Mouse (Mus musculus) CD8-positive naive resting alpha-beta T cell, adult 2 months (primary cell): ENCODE measurements around the gene D630003M21Rik.

Experiments used
- DNase-seq, 2 experiments: peaks; one replicate each; pipeline ENCODE4 v3.0.0; 2022; ENCODE audit warnings: low read depth in 2 of 2, low spot score in 2 of 2

Gene D630003M21Rik

GRCm38 (mm10) chr2:158236698-158237097 is 7.7 kb upstream of the D630003M21Rik start:
- no peak for DNase-seq

GRCm38 (mm10) chr2:158233106-158233505 is 4.1 kb upstream of the D630003M21Rik start:
- DNase-seq = no peak

GRCm38 (mm10) chr2:158232414-158232813 is 3.4 kb upstream of the D630003M21Rik start:
- no peak for DNase-seq

- no peak for DNase-seq
Measured at GRCm38 (mm10) chr2:158231071-158231470, 2.0 kb upstream of the D630003M21Rik start.

- DNase-seq = no peak
Measured at GRCm38 (mm10) chr2:158230617-158231016, 1.6 kb upstream of the D630003M21Rik start.

GRCm38 (mm10) chr2:158229503-158229892 is 476 bp upstream of the D630003M21Rik start:
- no peak for DNase-seq

GRCm38 (mm10) chr2:158225301-158225700 is 3.7 kb downstream of the D630003M21Rik start:
- DNase-seq = no peak

- DNase-seq = no peak
Measured at GRCm38 (mm10) chr2:158223497-158223896, 5.5 kb downstream of the D630003M21Rik start.

GRCm38 (mm10) chr2:158222664-158223063 is 6.4 kb downstream of the D630003M21Rik start:
- DNase-seq = no peak

- no peak for DNase-seq
Measured at GRCm38 (mm10) chr2:158221446-158222084, 7.5 kb downstream of the D630003M21Rik start.

- DNase-seq = no peak
Measured at GRCm38 (mm10) chr2:158219562-158219961, 9.5 kb downstream of the D630003M21Rik start.

GRCm38 (mm10) chr2:158216510-158216909 is 12.5 kb downstream of the D630003M21Rik start:
- DNase-seq = no peak

- DNase-seq = no peak
Measured at GRCm38 (mm10) chr2:158215283-158216117, 13.5 kb downstream of the D630003M21Rik start.

GRCm38 (mm10) chr2:158211764-158212471 is 17.1 kb downstream of the D630003M21Rik start:
- DNase-seq = no peak

- DNase-seq = no peak
Measured at GRCm38 (mm10) chr2:158210958-158211357, 18.1 kb downstream of the D630003M21Rik start.

- peak in 1 of 2 experiments; percentile 14 for DNase-seq
Measured at GRCm38 (mm10) chr2:158210503-158210902, 18.5 kb downstream of the D630003M21Rik start.

GRCm38 (mm10) chr2:158209776-158210175 is 19.2 kb downstream of the D630003M21Rik start:
- DNase-seq = no peak

GRCm38 (mm10) chr2:158207848-158208247 is 21.2 kb downstream of the D630003M21Rik start:
- DNase-seq = peak; percentile 40 to 53

GRCm38 (mm10) chr2:158204114-158204513 is 24.9 kb downstream of the D630003M21Rik start:
- DNase-seq = peak; percentile 63 to 76

GRCm38 (mm10) chr2:158203686-158204085 is 25.3 kb downstream of the D630003M21Rik start:
- no peak for DNase-seq

- DNase-seq = no peak
Measured at GRCm38 (mm10) chr2:158199281-158199680, 29.7 kb downstream of the D630003M21Rik start.

GRCm38 (mm10) chr2:158198861-158199260 is 30.2 kb downstream of the D630003M21Rik start:
- no peak for DNase-seq
